Mouse (Mus musculus): ENCODE data around the gene Rps18.

DNA sequence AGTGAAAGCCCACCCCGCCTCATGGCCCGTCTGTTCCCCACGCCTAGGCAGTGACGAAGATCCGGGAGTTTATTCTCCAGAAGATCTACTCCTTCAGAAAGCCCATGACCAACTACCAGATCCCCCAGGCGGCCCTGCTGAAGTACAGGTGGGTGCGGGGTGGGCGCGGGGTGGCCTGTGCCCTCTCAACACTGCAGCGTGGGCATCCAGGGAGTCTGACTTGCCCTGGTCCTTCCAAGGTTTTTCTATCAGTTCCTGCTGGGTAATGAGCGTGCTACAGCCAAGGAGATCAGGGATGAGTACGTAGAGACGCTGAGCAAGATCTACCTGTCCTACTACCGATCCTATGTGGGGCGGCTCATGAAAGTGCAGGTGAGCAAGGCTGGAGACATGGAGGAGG is 4.1 kb upstream of the Rps18 start:
- no peak for TF ChIP-seq POLR2A (IDR thresholded peaks at IDR 0.05; ENCODE audit: insufficient read depth, low read depth, low read length)
- no peak for TF ChIP-seq CTCF (IDR thresholded peaks at IDR 0.05; ENCODE audit: insufficient read depth, low read depth, low read length)
